Mouse (Mus musculus) liver, adult (tissue): ENCODE results near the gene Sec14l1.

ENCODE experiments used
- GATA4 ChIP-seq: IDR thresholded peaks from 2 replicates; pipeline ENCODE4 v1.6.1; 2014; ENCODE audit warnings: mild to moderate bottlenecking, low read length; ENCODE audit not compliant: insufficient replicate concordance

Sec14l1 gene

DNA sequence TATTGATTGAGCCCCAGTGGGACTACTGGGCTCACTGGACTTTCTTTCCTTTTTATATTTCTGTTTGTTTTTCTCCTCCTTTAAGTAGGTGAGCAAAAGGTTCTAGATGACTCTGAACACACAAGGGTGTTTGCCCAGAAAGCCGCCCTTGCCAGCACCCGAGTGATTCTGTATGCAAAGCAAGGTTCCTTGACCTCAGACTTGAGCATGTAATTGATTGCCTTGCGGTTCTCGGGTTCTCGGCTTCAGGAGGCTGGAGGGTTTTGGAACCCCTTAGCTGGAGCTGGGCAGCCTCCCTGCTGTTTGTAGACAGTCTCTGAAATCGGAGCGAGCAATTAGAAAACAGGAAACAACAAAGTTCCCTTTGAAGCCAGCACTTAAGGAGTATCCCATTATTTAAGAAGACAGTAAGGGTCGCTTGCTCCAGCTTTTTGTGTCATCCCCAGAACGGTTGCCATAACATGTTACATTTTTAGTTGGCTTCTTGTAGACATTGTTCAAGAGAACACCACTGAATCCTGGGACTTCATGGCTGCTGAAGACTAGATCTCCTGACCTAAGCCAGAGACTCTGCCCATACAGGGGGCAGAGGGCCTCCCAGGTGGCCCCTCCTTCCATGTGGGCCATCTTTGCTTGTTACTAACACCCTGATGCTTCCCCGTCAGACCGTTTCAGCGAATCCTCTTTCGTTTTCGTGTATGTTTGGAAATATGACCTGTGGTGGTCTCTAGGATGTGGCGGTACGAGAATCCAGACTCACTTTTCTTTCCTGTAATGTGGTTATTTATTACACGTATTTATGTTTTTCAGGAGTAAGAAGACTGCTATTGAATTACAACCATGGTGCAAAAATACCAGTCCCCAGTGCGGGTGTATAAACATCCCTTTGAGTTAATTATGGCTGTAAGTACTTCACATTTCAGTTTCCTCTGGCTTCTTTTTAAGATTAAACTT lies 1.7 kb downstream of the Sec14l1 start:
- no peak for TF ChIP-seq GATA4

DNA sequence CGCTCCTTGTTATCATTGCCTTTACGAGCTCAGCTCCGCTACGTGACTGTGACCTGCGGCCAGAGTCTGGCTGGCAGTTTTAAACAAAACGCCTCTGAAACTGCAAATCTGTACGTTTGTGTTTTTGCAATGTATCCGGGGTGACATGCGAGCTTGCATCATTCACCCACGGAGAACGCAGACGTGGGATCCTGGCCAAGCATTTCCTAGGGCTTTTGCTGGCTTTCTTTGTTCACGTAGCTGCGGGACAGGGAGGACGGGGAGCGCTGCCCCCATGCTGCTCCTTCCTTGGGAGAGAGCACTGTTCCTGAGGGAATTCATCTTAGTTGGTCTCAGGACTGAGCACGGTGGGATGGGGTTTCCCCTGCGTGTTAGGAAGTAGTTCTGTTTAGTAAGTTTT lies 2.4 kb downstream of the Sec14l1 start:
- TF ChIP-seq GATA4: no peak

DNA sequence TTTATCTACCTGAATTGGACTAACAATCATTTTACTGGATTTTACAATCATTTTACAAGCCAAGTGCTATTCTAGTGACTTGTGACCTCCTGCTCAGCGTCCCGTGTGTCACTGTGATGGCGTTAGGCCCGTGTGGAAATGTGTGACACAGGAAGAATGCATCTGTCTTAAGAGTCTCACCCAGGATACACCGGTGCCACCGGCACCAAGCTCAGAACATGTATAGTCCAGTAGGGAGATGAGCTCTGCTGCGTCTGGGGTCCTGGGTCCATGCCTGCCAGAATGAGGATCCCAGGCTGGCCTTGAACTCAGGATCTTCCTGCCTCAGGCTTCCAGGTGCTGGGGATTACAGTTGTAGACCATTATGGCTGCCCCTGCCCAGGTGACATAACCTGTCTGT lies 2.8 kb downstream of the Sec14l1 start:
- TF ChIP-seq GATA4: no peak

- no peak for TF ChIP-seq GATA4
Measured at GRCm38 (mm10) chr11:117118248-117118647, 3.3 kb downstream of the Sec14l1 start.

- no peak for TF ChIP-seq GATA4
Measured at GRCm38 (mm10) chr11:117118721-117119321, 3.9 kb downstream of the Sec14l1 start.

DNA sequence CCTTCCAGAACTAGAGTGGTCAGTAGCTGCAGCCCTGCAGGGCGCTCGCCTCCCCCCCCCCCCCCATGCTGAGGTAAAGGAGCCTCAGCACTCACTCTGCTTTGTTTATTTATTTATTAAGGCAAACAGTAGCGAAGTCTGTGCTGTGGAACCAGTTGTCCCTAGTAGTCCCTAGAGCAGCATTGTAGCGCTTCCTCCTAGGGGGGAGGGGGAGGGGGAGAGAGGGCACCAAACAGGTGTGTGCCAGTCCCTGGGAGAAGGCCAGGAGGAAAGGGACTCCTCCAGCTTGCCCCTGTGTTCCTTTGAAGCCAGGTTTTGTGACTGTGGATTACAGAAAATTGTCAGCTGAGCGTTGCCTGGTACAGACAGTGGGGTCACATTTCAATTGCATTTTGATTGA lies 4.8 kb downstream of the Sec14l1 start:
- no peak for TF ChIP-seq GATA4

GRCm38 (mm10) chr11:117120285-117121163 lies 5.6 kb downstream of the Sec14l1 start:
- no peak for TF ChIP-seq GATA4

GRCm38 (mm10) chr11:117121164-117121535 lies 6.2 kb downstream of the Sec14l1 start:
- no peak for TF ChIP-seq GATA4

GRCm38 (mm10) chr11:117121954-117122353 lies 7.0 kb downstream of the Sec14l1 start:
- no peak for TF ChIP-seq GATA4

- no peak for TF ChIP-seq GATA4
Measured at GRCm38 (mm10) chr11:117123418-117124085, 8.6 kb downstream of the Sec14l1 start.

DNA sequence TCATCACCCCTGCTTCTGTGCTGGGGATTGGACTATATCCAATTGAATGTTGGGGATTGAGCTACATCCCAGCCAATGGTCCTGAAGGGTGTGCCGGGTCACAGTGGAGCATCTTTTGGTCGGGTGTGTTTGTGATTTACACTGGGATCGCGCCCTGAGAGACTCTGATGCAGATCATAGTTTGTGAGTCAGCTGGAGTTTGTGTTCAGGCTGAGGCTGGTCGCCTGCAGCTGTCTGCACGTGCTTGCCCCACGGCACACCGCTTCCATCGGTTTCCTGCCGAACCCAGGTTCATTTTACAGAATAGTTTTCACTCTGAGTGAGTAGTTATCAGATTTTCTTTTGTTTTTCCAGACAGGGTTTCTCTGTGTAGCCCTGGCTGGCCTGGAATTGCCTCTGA lies 9.6 kb downstream of the Sec14l1 start:
- no peak for TF ChIP-seq GATA4

GRCm38 (mm10) chr11:117127250-117127837 lies 12.4 kb downstream of the Sec14l1 start:
- no peak for TF ChIP-seq GATA4

DNA sequence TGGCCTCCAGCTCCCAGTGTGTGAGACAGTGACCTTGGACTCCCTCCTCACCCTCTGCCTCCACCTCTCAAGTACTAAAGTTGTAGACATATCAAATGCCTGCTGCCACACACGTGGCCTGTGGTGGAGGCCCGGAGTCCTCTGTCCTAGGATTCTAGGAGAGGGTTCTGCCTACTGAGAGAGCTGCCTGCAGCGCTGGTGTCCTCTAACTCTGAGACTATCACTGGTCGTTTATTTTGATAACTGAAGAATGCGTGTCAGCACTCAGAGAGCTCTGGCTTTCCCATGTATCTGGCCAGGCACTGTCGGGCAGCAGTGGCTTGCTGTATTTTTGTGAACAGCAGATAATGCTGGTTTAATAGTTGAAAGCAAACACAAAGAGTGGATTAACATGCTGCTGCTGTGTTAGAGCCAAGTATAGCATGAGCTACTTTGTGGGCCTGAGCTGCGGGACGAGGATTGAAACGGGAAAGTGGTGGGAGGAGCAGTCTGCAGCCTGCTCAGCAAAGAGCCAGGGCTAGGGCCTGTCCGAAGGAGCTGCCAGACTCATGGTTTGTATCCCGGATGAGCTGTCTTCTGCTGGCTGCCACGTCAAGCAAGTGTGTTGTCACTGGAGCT lies 13.1 kb downstream of the Sec14l1 start:
- no peak for TF ChIP-seq GATA4

DNA sequence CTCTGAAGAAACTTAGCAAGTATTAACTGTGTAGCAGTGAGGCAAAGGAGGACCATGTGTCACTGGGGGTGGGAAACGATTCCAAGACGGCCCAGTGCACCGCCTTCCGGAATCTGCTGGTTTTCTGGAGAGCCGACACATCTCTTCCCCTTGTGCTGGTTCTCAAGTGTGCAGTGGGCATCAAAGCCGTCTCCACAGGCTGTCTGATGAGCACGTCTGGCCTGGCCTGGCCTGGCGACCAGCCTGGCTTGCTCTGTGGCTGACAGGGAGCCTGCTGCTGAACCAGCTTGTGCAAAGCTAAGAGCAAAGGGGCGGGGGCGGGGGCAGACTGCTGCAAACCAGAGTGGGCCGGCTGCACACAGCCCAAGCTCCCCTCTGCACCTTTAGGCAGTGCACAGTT lies 14.5 kb downstream of the Sec14l1 start:
- TF ChIP-seq GATA4: no peak

DNA sequence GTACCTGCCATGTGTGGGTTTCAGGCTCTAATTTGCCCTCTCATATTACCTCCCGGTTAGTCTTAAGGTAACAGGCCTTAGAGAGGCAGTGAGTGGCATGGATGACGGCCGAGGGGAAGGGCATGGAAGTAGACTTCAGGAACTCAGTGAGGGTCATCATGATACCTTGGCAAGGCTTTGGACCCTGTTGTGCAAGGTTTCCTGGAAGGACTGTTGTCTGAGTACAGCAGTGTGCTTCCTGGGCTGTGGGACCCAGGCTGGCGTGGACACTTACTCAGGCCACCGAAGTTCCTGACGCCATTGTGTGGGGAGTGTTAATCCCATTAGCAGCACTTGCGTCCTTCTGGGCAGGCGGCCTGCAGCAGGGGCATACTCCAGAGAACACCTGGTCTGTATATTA lies 15.1 kb downstream of the Sec14l1 start:
- TF ChIP-seq GATA4: no peak

GRCm38 (mm10) chr11:117130888-117131287 lies 15.9 kb downstream of the Sec14l1 start:
- no peak for TF ChIP-seq GATA4
